Mouse (Mus musculus): ENCODE results near the gene Hrk.

GRCm38 (mm10) chr5:118230071-118230611, 65.7 kb downstream of the Hrk start:
- TF ChIP-seq CTCF (IDR thresholded peaks at IDR 0.05; ENCODE audit: control insufficient read depth, insufficient read depth, insufficient replicate concordance, low read depth, low read length) = no peak
- no peak for TF ChIP-seq POLR2A (IDR thresholded peaks at IDR 0.05; ENCODE audit: control insufficient read depth, low read depth, low read length)

All from testis, adult 2 months (tissue).